Mouse (Mus musculus): ENCODE measurements at regions not wholly inside any gene's neighbourhood (a gene's known extent, or its start where the extent isn't known, plus 50 kb on each side); places are given as distances from the start of the nearest gene placed in this dataset.

- no peak for DNase-seq
Observed at GRCm38 (mm10) chr6:54754810-54755209, 61.9 kb upstream of the Znrf2 start.

- DNase-seq: no peak
Observed at GRCm38 (mm10) chr6:54757511-54757911, 59.2 kb upstream of the Znrf2 start.

DNA sequence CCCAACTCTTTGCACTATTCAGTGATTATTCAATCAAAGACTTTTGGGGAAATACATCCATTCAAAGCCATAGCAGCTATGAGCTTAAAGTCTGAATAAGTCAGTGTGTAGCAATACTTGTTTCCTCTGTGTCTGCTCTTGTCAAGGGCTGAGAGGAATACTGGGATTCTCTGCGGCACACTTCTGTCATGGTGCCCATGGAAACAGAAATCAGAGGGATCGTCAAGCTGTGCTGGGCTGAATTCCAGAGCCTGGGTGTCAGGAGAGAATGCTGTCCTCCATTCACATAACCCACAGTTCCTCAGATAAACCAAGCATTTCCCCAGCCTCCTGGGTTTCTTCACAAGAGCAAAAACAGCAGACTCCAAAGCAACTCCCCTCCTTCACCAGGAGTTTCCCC is 58.6 kb upstream of the Znrf2 start:
- peak; percentile 41 to 66 for DNase-seq

GRCm38 (mm10) chr6:54759263-54759662 is 57.5 kb upstream of the Znrf2 start:
- peak in 1 of 2 experiments; percentile 7 for DNase-seq

DNA sequence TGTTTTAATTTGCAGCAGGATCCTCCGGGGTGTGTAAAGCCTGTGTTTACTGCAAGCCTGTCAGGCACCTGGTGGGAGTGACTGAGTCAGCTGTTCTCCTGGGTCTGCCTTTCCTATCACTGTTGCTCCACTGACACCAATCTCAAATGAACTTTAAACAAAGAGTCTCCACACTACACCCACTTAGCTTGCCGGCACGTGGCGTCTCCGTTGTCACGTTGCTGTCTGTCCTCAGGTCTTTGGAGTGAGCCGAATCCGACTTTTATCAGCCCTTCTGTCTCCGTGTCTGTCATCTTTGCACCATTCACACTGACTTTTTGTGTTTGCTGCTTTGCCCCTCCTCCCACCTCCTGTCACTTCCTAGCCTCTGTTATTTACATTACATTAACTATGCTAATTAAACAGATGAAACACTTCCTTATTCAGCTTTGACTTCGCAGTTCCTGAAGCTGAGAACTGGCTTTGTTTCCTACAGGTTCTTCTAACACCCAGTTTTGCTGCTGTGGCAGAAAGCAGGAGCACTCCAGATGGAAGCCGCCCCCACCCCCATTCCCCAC is 56.7 kb upstream of the Znrf2 start:
- no peak for DNase-seq

GRCm38 (mm10) chr6:54760541-54760940 is 56.2 kb upstream of the Znrf2 start:
- no peak for DNase-seq

GRCm38 (mm10) chr6:54762021-54762420 is 54.7 kb upstream of the Znrf2 start:
- no peak for DNase-seq

DNA sequence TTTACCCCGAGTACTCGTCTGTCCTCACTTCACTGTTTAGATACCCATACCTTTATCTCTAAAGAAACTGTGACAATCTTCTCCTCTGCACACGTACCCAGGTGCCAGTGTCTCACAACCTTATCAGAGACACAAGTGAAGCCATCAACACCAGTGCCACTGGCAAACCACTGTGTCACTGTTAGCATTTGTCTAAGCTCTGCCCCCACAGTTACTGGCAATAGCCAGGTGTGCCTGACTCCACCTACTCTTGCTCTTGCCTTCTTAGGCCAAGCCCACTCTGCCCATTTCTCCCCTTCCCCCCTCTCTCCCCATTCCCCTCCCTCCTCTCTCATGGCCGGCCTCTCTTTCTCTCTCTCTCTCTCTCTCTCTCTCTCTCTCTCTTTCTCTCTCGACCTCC is 54.2 kb upstream of the Znrf2 start:
- DNase-seq: no peak

- DNase-seq: no peak
Observed at GRCm38 (mm10) chr6:54763669-54764068, 53.0 kb upstream of the Znrf2 start.

- no peak for DNase-seq
Observed at GRCm38 (mm10) chr6:54765715-54766114, 51.0 kb upstream of the Znrf2 start.

DNA sequence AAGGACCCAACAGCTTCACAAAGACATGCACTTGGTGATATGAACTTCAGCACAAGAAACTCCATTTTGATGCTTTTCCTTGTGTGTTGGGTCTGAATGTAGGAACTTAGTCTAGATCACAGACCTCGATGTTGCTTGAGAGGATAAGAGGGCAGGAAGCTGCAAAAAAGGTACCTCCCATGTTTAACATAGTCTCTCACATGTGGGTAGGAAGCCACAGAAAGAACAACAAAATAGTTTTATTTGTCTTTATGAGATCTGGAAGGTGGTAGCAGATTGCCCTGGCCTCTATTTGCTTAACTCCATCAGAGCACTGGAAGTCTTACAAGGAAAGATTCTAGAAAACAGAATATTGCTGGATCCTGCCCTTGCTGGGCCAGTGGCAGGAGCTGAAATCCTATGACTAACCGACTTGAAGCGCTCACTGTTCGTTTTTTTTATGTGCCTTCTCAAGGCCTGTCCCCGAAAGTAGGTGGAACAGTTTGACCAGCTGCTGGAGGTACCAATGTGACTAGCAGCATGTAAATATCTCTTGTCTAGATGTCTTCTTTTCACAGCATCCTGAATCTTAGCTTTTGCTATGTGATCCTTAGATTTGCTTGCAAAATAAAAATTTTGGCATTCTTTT is 50.1 kb upstream of the Znrf2 start:
- DNase-seq: peak; percentile 13 to 30

All from adrenal gland, postnatal 36 days (tissue).